Mouse (Mus musculus): ENCODE results near the gene Btg1. TPM values are rescaled to one million over a fixed set of nuclear protein-coding genes. Genes with fewer than 3 reads are reported as not detected.

The Btg1 gene
- polyA plus RNA-seq, 1 experiment from 2014 or later: 50.8 TPM

- Histone ChIP-seq H3K4me2 (ENCODE audit: low read depth, severe bottlenecking) (peak overlapping the region; percentile 22; the same call in 1 of the 2 replicates), H3K9ac (ENCODE audit: low read length) (0 out of 2 replicates have a peak overlapping the region, but pooled peaks have one; percentile 27), H3K9me3 (ENCODE audit: control insufficient read depth, low read length) (no peaks in the 10 kb centered on the region), H3K27me3 (ENCODE audit: control insufficient read depth, insufficient read depth, low read length) (no peaks in the 10 kb centered on the region), H3K4me3 (ENCODE audit: low read depth, low read length) (no peak overlapping the region), H3K4me1 (ENCODE audit: control insufficient read depth, insufficient read depth, low read length) (peaks cover 10% of the 10 kb centered on the region; the same call in 1 of the 2 replicates), H3K36me3 (ENCODE audit: control insufficient read depth, insufficient read depth, low read length) (no peaks in the 10 kb centered on the region), H3K27ac (replicated peaks; ENCODE audit: low read depth, low read length) (no peak overlapping the region)
- ATAC-seq (ENCODE audit: insufficient number of reproducible peaks, low FRiP score, low TSS enrichment, low read depth) (peak; percentile 67; the same call in 1 of the 2 replicates), DNase-seq (ENCODE audit: low spot score) (peak; percentile 64)
- 20% methylated on average over 13 of the region's 13 CpGs for WGBS
Observed at GRCm38 (mm10) chr10:96646024-96646866, 29.4 kb downstream of the Btg1 start.

- no peaks in the 10 kb centered on the region for H3K36me3 ChIP-seq (ENCODE audit: control insufficient read depth, insufficient read depth, low read length)
- no peak overlapping the region for H3K27ac ChIP-seq (replicated peaks; ENCODE audit: low read depth, low read length)
- no peaks in the 10 kb centered on the region for H3K27me3 ChIP-seq (ENCODE audit: control insufficient read depth, insufficient read depth, low read length)
- no peak overlapping the region for H3K9ac ChIP-seq (ENCODE audit: low read length)
- 43% methylated on average over 5 of the region's 5 CpGs for WGBS
- peaks cover 10% of the 10 kb centered on the region; the same call in 1 of the 2 replicates for H3K4me1 ChIP-seq (ENCODE audit: control insufficient read depth, insufficient read depth, low read length)
- H3K4me3 ChIP-seq (ENCODE audit: low read depth, low read length): no peak overlapping the region
- ATAC-seq (ENCODE audit: insufficient number of reproducible peaks, low FRiP score, low TSS enrichment, low read depth) (peak; percentile 31; the same call in 1 of the 2 replicates), DNase-seq (ENCODE audit: low spot score) (no peak)
- H3K4me2 ChIP-seq (ENCODE audit: low read depth, severe bottlenecking): 0 out of 2 replicates have a peak overlapping the region, but pooled peaks have one; percentile 22
- no peaks in the 10 kb centered on the region for H3K9me3 ChIP-seq (ENCODE audit: control insufficient read depth, low read length)
Observed at GRCm38 (mm10) chr10:96646867-96647462, 30.2 kb downstream of the Btg1 start.

GRCm38 (mm10) chr10:96648161-96648561, 31.4 kb downstream of the Btg1 start:
- WGBS: 84% methylated on average over 3 of the region's 3 CpGs
- Histone ChIP-seq H3K9me3 (ENCODE audit: control insufficient read depth, low read length) (no peaks in the 10 kb centered on the region), H3K36me3 (ENCODE audit: control insufficient read depth, insufficient read depth, low read length) (no peaks in the 10 kb centered on the region), H3K9ac (ENCODE audit: low read length) (no peak overlapping the region), H3K4me1 (ENCODE audit: control insufficient read depth, insufficient read depth, low read length) (peaks cover 10% of the 10 kb centered on the region; the same call in 1 of the 2 replicates), H3K4me3 (ENCODE audit: low read depth, low read length) (no peak overlapping the region), H3K27me3 (ENCODE audit: control insufficient read depth, insufficient read depth, low read length) (no peaks in the 10 kb centered on the region), H3K4me2 (ENCODE audit: low read depth, severe bottlenecking) (no peak overlapping the region), H3K27ac (replicated peaks; ENCODE audit: low read depth, low read length) (no peak overlapping the region)
- DNase-seq (ENCODE audit: low spot score) (no peak), ATAC-seq (ENCODE audit: insufficient number of reproducible peaks, low FRiP score, low TSS enrichment, low read depth) (no peak)

GRCm38 (mm10) chr10:96649524-96649923, 32.7 kb downstream of the Btg1 start:
- Histone ChIP-seq H3K36me3 (ENCODE audit: control insufficient read depth, insufficient read depth, low read length) (no peaks in the 10 kb centered on the region), H3K9me3 (ENCODE audit: control insufficient read depth, low read length) (no peaks in the 10 kb centered on the region), H3K4me2 (ENCODE audit: low read depth, severe bottlenecking) (no peak overlapping the region), H3K4me3 (ENCODE audit: low read depth, low read length) (no peak overlapping the region), H3K27ac (replicated peaks; ENCODE audit: low read depth, low read length) (no peak overlapping the region), H3K27me3 (ENCODE audit: control insufficient read depth, insufficient read depth, low read length) (no peaks in the 10 kb centered on the region), H3K4me1 (ENCODE audit: control insufficient read depth, insufficient read depth, low read length) (peaks cover 10% of the 10 kb centered on the region; the same call in 1 of the 2 replicates), H3K9ac (ENCODE audit: low read length) (no peak overlapping the region)
- ATAC-seq (ENCODE audit: insufficient number of reproducible peaks, low FRiP score, low TSS enrichment, low read depth) (no peak), DNase-seq (ENCODE audit: low spot score) (no peak)
- WGBS: 85% methylated on average over 3 of the region's 3 CpGs

- Histone ChIP-seq H3K27ac (replicated peaks; ENCODE audit: low read depth, low read length) (no peak overlapping the region), H3K4me3 (ENCODE audit: low read depth, low read length) (no peak overlapping the region), H3K36me3 (ENCODE audit: control insufficient read depth, insufficient read depth, low read length) (no peaks in the 10 kb centered on the region), H3K9me3 (ENCODE audit: control insufficient read depth, low read length) (no peaks in the 10 kb centered on the region), H3K9ac (ENCODE audit: low read length) (no peak overlapping the region), H3K27me3 (ENCODE audit: control insufficient read depth, insufficient read depth, low read length) (no peaks in the 10 kb centered on the region), H3K4me1 (ENCODE audit: control insufficient read depth, insufficient read depth, low read length) (no peaks in the 10 kb centered on the region), H3K4me2 (ENCODE audit: low read depth, severe bottlenecking) (no peak overlapping the region)
- ATAC-seq (ENCODE audit: insufficient number of reproducible peaks, low FRiP score, low TSS enrichment, low read depth): no peak
- DNase-seq (ENCODE audit: low spot score): no peak
- 89% methylated on average over 2 of the region's 2 CpGs for WGBS
Observed at GRCm38 (mm10) chr10:96652372-96652771, 35.6 kb downstream of the Btg1 start.

- no peak for DNase-seq (ENCODE audit: low spot score)
- H3K27me3 ChIP-seq (ENCODE audit: control insufficient read depth, insufficient read depth, low read length): no peaks in the 10 kb centered on the region
- WGBS: 81% methylated on average over 5 of the region's 5 CpGs
- no peak overlapping the region for H3K4me3 ChIP-seq (ENCODE audit: low read depth, low read length)
- no peaks in the 10 kb centered on the region for H3K36me3 ChIP-seq (ENCODE audit: control insufficient read depth, insufficient read depth, low read length)
- H3K9me3 ChIP-seq (ENCODE audit: control insufficient read depth, low read length): no peaks in the 10 kb centered on the region
- H3K4me2 ChIP-seq (ENCODE audit: low read depth, severe bottlenecking): no peak overlapping the region
- H3K4me1 ChIP-seq (ENCODE audit: control insufficient read depth, insufficient read depth, low read length): no peaks in the 10 kb centered on the region
- no peak for ATAC-seq (ENCODE audit: insufficient number of reproducible peaks, low FRiP score, low TSS enrichment, low read depth)
- H3K27ac ChIP-seq (replicated peaks; ENCODE audit: low read depth, low read length): no peak overlapping the region
- H3K9ac ChIP-seq (ENCODE audit: low read length): no peak overlapping the region
Observed at GRCm38 (mm10) chr10:96653030-96653429, 36.2 kb downstream of the Btg1 start.

- Histone ChIP-seq H3K27me3 (ENCODE audit: control insufficient read depth, insufficient read depth, low read length) (no peaks in the 10 kb centered on the region), H3K4me3 (ENCODE audit: low read depth, low read length) (no peak overlapping the region), H3K4me2 (ENCODE audit: low read depth, severe bottlenecking) (no peak overlapping the region), H3K36me3 (ENCODE audit: control insufficient read depth, insufficient read depth, low read length) (no peaks in the 10 kb centered on the region), H3K9ac (ENCODE audit: low read length) (no peak overlapping the region), H3K4me1 (ENCODE audit: control insufficient read depth, insufficient read depth, low read length) (no peaks in the 10 kb centered on the region; the same call in 1 of the 2 replicates), H3K27ac (replicated peaks; ENCODE audit: low read depth, low read length) (no peak overlapping the region), H3K9me3 (ENCODE audit: control insufficient read depth, low read length) (no peaks in the 10 kb centered on the region)
- WGBS: 88% methylated on average over 5 of the region's 5 CpGs
- ATAC-seq (ENCODE audit: insufficient number of reproducible peaks, low FRiP score, low TSS enrichment, low read depth) (no peak), DNase-seq (ENCODE audit: low spot score) (no peak)
Observed at GRCm38 (mm10) chr10:96654079-96654478, 37.3 kb downstream of the Btg1 start.

GRCm38 (mm10) chr10:96654576-96654975, 37.8 kb downstream of the Btg1 start:
- Histone ChIP-seq H3K36me3 (ENCODE audit: control insufficient read depth, insufficient read depth, low read length) (no peaks in the 10 kb centered on the region), H3K4me1 (ENCODE audit: control insufficient read depth, insufficient read depth, low read length) (no peaks in the 10 kb centered on the region; the same call in 1 of the 2 replicates), H3K9me3 (ENCODE audit: control insufficient read depth, low read length) (no peaks in the 10 kb centered on the region), H3K27ac (replicated peaks; ENCODE audit: low read depth, low read length) (no peak overlapping the region), H3K27me3 (ENCODE audit: control insufficient read depth, insufficient read depth, low read length) (no peaks in the 10 kb centered on the region), H3K4me2 (ENCODE audit: low read depth, severe bottlenecking) (no peak overlapping the region), H3K9ac (ENCODE audit: low read length) (no peak overlapping the region), H3K4me3 (ENCODE audit: low read depth, low read length) (no peak overlapping the region)
- ATAC-seq (ENCODE audit: insufficient number of reproducible peaks, low FRiP score, low TSS enrichment, low read depth): no peak
- DNase-seq (ENCODE audit: low spot score): no peak
- WGBS: 69% methylated on average over 7 of the region's 7 CpGs
